Mouse (Mus musculus): ENCODE measurements around the gene Sstr3.

Gene Sstr3

DNA sequence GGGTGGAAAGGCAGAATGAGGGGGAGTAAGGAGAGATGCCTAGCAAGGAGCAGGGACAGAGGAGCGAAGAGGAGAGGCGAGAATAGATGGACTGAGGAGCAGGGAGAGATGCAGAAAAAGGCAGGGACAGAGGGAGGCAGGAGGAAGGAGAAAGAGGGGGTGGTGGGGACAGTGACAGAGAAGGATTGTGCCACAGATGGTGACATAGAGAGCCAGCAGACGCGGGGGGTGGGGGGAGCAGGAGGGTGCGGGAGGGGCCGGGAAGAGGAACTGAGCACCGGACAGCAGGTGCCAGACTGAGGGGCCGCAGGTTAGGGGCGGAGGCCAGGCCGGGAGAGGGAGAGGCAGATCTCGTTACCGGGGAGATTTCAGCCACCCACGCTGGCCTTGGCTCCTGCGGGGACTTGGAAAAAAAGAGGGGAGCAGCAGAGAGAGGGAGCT lies at the start of gene Sstr3:
TSS of gene Sstr3 (minus strand) at position 125 of the 441 bp plus-strand sequence.
- no peak for DNase-seq (ENCODE audit: low spot score)

DNA sequence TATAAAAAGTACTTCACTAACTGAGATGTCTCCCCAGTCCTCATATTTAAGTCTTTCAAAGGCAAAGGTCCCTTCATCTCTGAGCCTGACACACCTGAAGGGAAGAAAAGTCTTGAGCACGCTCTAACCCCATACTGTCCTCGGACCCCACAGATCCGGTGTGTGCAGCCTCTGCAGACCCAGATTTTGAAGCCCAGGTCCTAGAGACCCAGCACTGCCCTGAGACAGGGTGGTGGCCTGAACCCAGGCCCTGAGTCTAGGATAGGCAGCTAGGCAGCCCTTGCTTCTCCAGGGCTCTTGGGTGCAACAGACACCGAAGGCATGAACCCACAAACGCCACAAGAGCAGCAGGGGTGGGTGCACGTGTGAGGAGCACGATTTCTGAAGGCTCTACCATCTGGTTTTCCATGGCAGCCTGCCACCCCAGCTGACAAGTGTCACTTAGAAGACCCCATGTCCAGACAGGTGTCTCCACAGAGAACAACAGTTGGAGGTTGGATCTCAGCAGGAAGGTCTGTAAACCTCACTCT lies 49.5 kb upstream of the Sstr3 start:
- no peak for DNase-seq (ENCODE audit: low spot score)

DNA sequence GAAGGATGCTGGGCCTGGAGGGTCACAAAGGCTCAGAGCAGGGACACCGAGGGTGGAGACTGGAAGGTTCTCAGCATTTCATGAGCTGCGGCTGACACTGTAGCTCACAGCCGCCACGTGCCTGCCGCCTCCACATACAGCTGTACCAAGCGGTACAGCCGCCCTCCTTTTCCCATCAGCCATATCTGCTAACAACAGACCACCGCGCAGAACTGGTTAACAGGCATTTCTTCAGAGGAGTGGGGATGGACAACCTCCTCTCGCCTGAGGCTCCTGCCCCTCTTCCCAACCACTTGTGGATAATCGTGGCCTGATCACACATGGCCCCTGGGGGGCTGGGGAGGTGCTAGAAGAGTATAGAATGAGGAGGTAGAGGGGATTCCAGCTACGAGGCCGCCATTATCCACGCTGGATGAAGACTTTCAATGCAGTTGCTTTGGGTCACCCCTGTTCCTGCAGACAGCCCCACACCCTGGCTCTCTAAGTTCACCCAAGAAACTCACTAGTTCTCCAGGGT lies 48.0 kb upstream of the Sstr3 start:
- no peak for DNase-seq (ENCODE audit: low spot score)

DNA sequence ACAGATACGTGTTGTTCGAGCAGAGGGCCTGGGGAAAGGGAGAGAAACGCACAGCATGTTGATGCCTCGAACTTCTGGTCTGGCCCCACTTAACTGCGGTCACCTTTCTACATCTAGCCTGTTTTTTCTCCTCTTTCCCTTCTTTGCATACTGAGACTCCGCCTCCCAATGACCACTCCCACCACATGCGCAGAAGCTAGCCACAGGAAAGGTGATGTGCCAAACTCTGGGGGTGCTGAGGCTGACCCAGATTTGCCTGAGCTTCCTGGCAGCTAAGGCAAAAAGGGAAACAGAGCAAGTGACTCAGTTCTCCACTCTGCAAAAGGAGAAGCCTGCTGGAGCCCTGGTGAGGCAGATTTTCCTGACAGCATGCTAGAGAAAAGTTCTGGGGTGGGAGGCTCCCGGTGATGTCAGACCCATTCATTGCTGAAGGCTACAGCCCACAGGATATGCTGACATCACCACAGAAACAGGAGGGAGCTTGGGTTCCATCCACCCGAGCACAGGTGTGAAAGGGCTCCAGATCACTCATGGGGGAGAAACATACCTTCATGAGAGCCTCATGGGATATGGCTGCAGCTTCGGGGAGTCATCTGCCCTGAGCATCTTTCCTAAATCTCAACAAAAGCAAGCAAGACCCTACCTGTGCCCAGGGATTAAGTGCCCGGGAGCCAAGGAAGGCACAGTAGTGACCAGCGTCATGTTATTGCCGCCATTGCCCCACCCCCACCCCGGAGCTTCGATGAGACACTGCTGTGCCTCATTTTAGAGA lies 47.4 kb upstream of the Sstr3 start:
- DNase-seq (ENCODE audit: low spot score): no peak

DNA sequence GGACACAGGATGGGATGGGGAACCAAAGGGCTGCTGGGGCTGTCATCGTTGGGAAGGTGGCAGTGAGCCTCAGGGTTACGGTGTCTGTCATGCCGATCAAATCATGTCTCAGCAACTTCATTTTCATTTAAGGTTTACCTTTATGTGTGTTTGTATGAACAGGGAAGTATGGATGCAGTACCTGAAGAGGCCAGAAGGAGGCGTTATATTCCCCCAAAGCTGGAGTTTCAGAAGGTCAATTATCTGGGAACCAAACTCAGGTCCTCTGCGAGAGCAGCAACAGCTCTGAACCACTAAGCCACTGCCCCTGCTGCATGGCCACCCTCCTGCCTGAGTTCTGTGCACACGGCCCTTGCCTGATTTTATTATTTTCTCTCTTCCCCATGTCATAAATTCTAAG lies 46.3 kb upstream of the Sstr3 start:
- no peak for DNase-seq (ENCODE audit: low spot score)

DNA sequence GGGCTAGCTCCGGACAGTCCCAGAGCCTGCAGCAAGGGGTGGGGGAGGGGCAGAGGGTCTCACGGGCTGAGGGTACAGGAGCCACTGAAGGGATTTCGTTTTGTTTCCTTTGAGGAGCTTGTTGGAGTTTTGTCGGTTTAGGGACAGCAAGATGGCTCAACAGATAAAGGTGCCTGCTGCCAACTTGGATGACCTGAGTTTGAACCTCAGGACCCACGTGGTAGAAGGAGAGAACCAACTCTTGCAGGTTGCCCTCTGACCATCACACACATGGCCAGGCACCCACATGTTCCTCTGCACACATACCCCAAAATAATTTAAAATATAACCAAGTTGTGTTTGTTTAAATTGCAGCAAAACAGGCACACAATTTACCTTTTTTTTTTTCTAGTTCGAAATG lies 45.5 kb upstream of the Sstr3 start:
- no peak for DNase-seq (ENCODE audit: low spot score)

DNA sequence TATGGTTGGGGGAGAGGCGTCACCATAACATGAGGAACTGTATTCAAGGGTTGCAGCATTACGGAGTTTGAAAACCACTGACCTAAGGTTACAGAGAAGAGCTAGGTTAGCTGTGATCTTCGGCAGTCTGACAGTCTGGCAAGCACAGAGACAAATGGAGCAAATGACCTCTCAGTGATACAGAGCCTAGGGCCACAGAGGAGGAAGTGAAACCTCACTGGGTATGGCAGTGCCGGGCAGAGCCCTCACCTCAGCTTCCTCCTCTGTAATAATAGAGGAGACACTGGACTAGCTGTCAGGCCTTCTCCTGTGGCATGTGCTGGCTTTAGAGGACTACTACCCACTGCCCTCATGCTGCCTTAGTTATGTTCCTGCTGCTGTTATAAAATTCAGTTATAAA lies 44.4 kb upstream of the Sstr3 start:
- no peak for DNase-seq (ENCODE audit: low spot score)

DNA sequence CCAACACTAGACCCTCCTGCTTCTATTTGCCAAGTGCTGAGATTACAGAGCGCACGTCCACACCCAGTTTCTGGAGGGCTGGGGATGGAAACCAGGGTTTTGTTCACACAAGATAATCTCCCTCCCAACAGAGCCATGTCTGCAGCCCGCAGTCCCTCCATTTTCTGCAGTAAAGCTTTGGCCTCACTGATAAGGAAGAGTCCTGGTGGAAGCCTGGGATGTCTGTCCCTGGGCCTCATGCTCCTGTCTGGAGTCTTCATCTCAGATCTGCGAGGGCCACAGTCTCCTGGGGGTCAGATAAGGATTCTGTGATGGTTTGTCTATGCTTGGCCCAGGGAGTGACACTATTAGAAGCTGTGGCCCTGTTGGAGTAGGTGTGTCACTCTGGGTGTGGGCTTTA lies 43.6 kb upstream of the Sstr3 start:
- no peak for DNase-seq (ENCODE audit: low spot score)

DNA sequence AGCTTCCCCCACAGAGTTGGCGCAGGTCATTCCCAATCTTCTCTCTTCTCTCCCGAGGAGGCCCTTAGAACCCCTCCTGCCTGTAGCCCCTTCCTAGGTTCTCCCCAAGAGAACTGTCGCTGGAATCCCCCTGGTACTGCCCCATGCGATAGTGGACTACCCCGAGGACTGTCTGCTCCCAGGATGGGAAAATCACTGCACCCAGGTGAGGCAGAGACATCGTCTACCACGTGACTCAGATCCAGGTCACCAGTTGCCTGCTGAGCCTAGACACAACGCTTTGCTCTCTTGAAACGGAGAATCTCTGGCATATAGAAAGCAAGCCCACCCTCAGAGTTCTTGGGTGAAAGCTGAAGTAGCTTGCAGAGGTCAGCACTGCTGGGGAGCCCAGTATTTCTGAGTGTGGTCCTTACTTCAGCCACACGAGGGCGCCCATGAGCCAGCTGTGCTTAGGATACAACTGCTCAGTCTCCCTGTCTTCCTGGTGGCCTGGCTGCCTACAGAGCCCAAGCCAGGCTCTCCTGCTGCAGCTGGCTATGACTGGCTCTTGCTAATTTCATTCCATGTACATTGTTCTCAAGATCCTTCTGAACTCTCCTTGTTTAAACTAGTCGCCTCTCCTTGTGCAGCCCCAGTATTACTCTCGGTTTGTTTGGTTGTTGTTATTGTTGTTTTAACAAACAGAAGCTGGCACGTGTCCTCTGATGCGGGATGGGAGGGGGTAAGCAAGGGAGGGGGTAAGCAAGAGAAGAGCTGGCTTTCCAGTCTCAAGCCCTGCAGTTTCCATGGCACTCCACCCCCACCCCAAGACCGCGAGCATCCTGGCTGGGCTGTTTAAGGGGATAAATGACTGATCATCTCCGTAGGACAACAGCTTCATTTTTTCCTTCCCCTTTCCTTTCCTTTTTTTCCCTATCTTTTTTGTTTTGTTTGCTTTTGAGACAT lies 42.8 kb upstream of the Sstr3 start:
- peak; percentile 68 for DNase-seq (ENCODE audit: low spot score)

DNA sequence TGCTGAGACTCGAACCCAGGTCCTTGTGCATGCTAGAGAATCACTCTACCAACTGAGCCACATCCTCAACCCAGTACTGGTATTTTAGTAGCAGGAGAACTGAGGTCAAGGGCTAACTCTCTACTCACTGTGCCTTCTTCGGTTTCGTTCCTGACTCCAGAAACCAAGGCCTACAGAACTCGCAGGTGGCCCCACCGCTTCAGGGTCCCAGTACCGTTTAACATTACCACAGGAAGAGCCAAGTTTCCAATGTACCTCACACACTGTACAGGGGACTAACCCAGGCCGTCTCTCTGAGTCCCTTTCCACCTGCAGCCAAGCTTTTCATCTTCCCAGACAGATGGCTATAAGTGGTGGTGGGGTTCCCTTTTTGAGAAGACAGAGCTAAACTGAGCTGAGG lies 40.9 kb upstream of the Sstr3 start:
- DNase-seq (ENCODE audit: low spot score): no peak

DNA sequence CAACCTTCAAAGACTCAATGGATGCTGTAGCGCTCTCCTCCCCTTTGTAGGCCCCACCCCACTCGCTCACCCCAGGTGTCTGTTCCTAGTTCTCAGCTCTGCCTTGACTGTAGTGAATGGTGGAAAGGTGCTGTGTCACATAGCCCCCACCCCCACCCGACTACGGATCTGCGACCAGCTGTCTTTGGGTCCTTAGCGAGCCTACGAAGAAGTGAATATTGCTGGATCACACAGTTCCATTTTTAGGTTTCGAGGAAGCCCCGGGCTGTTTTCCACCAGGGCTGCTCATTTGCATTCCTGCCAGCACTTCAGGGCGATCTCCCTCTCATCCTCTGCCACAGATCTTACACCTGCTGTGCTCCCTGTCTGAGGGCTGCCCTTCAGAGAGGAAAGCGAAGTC lies 38.9 kb upstream of the Sstr3 start:
- DNase-seq (ENCODE audit: low spot score): no peak

DNA sequence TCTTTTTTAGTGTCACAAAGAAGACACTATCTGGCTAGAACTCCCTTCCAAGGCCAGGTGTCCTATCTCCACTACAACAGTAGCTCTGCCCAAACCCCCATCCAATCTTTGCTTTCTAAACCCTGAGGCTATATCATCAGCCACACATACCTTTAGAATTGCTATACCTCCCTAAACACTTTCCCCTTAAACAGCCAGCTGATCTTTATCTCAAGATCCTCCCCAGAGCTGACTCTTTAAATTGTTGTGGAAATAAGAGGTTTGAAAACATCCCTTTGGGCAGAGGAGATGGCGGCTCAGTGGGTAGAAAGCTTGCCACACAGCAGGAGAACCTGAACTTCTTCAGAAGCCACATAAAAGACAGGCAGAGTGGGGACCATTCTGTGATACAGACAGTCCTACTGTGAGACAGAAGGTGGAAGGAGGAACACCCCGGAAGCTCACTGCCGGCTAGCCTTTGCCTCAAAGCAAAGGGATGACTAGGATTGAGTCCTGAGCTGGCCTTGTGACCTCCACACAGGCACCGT lies 31.9 kb upstream of the Sstr3 start:
- DNase-seq (ENCODE audit: low spot score): no peak

DNA sequence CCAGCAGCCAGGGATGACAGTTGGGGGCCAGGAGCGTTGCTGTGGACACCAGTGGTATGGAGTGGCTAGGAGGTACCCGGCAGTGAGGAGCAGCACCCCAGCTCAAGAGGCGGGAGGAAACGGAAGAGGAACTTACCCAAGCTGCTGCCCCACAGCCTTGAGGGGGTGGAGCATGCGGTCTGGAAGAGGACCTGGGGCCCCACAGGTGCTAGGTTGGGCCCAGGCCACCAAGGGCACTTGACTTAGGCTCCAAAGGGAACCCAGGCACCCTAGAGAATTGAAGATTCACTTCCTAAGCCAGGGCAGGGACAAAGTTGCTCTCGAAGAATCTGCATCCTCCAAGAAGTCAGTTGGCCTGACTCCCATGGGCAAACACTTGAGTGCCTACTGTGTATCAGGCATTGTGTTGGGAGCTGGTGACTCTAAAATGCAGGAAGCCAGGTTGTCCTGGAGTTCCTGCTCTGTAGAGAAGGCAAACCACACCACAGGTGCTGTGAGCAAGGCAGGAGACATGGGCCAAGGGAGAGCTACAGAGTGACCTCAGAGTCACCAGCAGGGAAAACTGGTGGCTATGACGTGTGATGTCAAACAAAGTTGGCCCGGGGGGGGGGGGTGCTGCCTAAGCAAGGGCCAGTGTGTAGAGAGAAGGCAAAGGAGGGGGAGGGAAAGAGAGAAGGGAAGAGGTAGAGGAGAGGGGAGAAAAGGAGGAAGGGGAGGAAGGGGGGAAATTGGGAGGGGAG lies 28.3 kb upstream of the Sstr3 start, which contains the start of gene Rac2:
TSS of gene Rac2 (minus strand) at position 126 of the 740 bp plus-strand sequence.
- no peak for DNase-seq (ENCODE audit: low spot score)

DNA sequence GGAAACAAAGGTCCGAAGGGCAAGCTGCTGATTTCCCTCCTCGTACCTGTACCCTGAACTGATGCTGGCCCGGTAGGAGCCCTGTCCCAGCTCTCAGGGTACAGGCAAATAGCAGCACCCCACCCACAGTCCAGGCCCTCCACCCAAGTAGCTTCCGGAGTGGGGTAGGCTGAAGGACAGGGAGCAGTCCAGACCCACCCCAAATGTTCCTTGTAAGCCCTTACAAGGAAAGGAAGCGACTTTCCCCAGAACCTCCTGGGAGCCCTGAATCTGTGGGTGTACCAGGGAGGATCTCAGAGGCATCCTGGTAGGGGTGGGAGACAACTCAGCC lies 27.8 kb upstream of the Sstr3 start:
- DNase-seq (ENCODE audit: low spot score): no peak

DNA sequence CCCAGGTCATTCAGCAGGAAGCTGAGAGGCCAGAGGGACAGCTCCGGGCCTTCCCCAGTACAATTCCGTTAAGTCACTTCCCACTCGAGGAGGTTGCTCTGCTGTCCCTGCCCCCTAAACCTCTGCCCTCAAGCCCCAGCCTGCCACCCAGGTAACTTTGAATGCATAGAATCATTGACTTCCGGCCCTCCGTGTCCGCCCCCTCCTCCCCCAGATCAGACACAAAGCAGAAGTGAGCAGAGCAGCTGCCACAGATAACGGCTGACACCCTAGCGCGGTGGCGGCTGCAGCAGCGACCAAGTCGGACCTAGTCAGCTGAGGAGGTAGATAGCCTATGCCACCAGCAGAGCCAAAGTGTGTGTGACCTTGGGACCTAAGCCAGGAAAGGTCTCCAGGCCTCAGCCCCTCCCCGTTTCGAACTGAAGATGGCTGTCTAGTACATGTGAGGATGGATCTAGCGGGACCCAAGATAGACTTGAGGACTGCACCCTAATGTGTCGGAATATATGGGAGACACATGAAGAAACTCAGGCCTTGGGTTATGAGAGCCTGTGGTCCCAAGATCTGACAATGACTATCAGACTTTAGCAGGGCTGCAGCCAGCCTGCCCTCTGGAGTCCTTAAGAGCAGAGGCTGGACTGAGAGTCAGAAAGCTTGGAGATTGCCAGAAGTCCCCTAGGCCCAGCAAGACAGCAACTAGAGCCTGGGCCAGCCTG lies 27.2 kb upstream of the Sstr3 start:
- DNase-seq (ENCODE audit: low spot score): no peak

DNA sequence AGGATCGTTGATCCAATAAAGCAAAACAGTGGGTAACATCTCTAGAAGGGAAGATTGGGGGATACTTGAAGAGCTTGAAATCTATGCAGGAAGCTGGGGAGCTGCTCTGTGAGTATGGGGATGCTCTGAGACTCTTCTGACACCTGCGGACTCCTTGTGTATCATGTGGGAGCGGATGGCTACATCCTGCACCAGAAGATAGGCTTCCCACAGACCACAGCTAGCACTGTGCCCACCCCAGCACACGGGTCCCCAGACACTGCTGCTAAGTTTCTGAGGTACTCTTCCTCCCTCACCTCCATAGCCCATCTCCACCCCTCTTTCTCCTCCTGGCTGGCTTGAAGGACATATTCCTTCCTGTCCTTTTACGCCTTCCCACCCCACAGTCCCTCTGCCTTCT lies 25.7 kb upstream of the Sstr3 start:
- DNase-seq (ENCODE audit: low spot score): no peak

DNA sequence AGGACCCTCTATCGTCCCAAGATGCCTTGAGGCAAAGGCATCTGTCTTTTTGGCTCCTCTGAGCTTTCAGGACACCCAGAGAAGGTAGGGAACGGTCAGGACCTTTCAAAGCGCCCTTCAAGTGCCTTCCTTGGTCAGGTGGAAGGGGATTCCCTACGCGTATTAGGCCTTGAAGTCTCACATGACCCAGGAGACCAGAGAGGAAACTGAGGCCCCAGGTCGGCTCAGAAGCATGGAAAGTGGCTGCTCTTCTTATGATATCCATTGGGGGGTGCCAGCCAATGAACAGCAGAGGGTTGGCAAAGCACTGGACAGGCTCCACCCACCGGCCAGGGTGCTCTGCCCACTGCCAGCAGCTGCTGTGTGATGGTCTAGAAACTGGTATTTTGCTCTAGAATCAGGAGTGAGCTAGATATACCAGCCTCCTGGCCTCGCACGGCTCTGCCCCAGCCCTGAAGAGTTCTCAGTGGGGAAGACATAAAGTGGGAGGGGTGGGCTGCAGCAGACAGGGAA lies 23.2 kb upstream of the Sstr3 start:
- DNase-seq (ENCODE audit: low spot score): no peak

DNA sequence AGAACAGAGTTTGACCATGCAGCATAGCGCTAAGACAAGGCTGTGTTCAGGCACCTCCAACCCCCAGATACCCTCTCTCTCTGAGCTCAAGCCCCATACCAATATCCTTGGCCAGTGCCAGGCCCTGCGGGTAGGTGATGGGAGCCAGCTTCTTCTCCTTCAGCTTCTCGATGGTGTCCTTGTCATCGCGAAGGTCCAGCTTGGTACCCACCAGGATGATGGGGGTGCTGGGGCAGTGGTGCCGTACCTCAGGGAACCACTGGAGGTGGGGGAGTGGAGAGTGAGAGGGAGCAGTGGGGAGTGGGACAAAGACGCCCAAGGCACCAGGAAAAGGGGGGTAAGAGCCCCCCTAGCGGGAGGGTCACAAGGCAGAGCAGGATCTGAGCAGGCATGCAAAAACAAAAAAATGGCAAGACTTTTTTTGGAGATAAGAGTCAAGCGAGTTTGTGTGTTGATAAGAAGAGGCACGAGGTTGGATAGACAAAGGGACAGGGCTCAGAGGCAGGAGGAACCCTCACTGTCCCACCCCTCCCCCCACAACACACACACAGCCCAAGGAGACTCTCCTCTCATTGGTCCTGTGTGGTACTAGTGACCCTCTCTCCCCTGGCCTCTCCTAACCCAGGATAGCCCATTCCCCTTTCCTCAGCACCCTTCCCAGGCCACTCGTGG lies 20.4 kb upstream of the Sstr3 start:
- no peak for DNase-seq (ENCODE audit: low spot score)

DNA sequence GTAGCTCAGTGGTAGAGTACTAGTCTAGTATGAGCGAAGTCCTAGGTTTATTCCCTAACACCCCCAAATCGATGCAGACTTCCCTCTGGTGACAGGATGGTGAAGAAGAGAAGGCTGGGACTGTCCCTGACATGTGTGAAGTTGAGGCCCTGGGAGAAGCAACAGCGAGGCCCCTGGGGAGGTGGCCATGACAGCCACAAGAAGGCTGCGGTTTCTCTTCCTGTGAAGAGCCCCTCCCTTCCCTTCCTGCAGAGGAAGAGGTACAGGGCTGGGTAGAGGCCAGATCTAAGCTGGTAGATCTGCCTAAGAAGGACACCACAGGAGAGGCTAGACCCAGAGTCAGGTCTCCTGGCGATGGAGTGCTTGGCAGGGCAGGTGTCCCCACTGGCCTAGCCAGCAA lies 19.5 kb upstream of the Sstr3 start:
- DNase-seq (ENCODE audit: low spot score): no peak

DNA sequence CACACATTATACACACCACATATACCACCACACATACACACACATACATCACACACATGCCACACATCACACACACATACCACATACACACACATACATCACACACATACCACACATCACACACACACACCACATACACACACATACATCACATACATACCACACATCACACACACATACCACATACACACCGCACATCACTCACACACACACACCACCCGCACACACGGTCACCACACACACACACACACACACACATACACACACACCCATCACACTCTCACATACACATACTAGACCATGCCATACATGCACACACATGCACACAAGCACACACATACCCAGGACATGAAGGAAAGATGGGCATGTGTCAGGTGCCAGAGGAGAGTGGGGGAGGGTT lies 18.9 kb upstream of the Sstr3 start:
- DNase-seq (ENCODE audit: low spot score): no peak

All from testis, postnatal 14 days (tissue).